Mouse (Mus musculus): ENCODE data around the gene Kidins220. TPM values are rescaled to one million over a fixed set of nuclear protein-coding genes. Genes with fewer than 3 reads are reported as not detected.

The Kidins220 gene
- total and polyA plus RNA-seq, 2 experiments from 2014 or later: 79.6 to 199 TPM

GRCm38 (mm10) chr12:24972371-24973350, 2.1 kb upstream of the Kidins220 start:
- TF ChIP-seq CTCF (IDR thresholded peaks at IDR 0.05; ENCODE audit: low read depth): no peak
- Histone ChIP-seq H3K27ac (no peak overlapping the region), H3K36me3 (ENCODE audit: insufficient read depth, low read length) (no peaks in the 10 kb centered on the region), H3K4me1 (ENCODE audit: insufficient read depth, low read length) (0 out of 2 replicates have a peak, but pooled peaks cover 5% of the 10 kb centered on the region), H3K9ac (replicated peaks; ENCODE audit: low read length) (no peak overlapping the region), H3K4me2 (ENCODE audit: low read depth, low read length) (no peak overlapping the region), H3K27me3 (ENCODE audit: insufficient read depth, low read length) (no peaks in the 10 kb centered on the region), H3K9me3 (ENCODE audit: low read length) (no peaks in the 10 kb centered on the region), H3K4me3 (ENCODE audit: low read length) (no peak overlapping the region)
- no peak for DNase-seq (ENCODE audit: low spot score)
- no peak for ATAC-seq
- 73% methylated on average over 8 of the region's 8 CpGs for WGBS

GRCm38 (mm10) chr12:24973586-24973985, 1.1 kb upstream of the Kidins220 start:
- Histone ChIP-seq H3K4me3 (ENCODE audit: low read length) (no peak overlapping the region), H3K9ac (replicated peaks; ENCODE audit: low read length) (no peak overlapping the region), H3K36me3 (ENCODE audit: insufficient read depth, low read length) (no peaks in the 10 kb centered on the region), H3K4me2 (ENCODE audit: low read depth, low read length) (no peak overlapping the region), H3K4me1 (ENCODE audit: insufficient read depth, low read length) (0 out of 2 replicates have a peak, but pooled peaks cover 6% of the 10 kb centered on the region), H3K9me3 (ENCODE audit: low read length) (no peaks in the 10 kb centered on the region), H3K27me3 (ENCODE audit: insufficient read depth, low read length) (no peaks in the 10 kb centered on the region), H3K27ac (no peak overlapping the region)
- WGBS: 85% methylated on average over 5 of the region's 5 CpGs
- no peak for DNase-seq (ENCODE audit: low spot score)
- ATAC-seq: no peak
- no peak for TF ChIP-seq CTCF (IDR thresholded peaks at IDR 0.05; ENCODE audit: low read depth)

- 0 out of 2 replicates have a peak, but pooled peaks cover 6% of the 10 kb centered on the region for H3K4me1 ChIP-seq (ENCODE audit: insufficient read depth, low read length)
- peak overlapping the region; percentile 86 for H3K9ac ChIP-seq (replicated peaks; ENCODE audit: low read length)
- WGBS: 0% methylated on average over 28 of the region's 31 CpGs
- peak; percentile 77 for TF ChIP-seq CTCF (IDR thresholded peaks at IDR 0.05; ENCODE audit: low read depth)
- no peaks in the 10 kb centered on the region for H3K27me3 ChIP-seq (ENCODE audit: insufficient read depth, low read length)
- no peaks in the 10 kb centered on the region for H3K36me3 ChIP-seq (ENCODE audit: insufficient read depth, low read length)
- H3K9me3 ChIP-seq (ENCODE audit: low read length): no peaks in the 10 kb centered on the region
- H3K4me2 ChIP-seq (ENCODE audit: low read depth, low read length): peak overlapping the region; percentile 58
- H3K27ac ChIP-seq: peak overlapping the region; percentile 95
- H3K4me3 ChIP-seq (ENCODE audit: low read length): peak overlapping the region; percentile 91
- peak; percentile 85; the same call in 1 of the 2 replicates for ATAC-seq
- peak; percentile 93 for DNase-seq (ENCODE audit: low spot score)
These were observed 499 bp downstream of the Kidins220 start for GRCm38 (mm10) chr12:24975115-24975733.

GRCm38 (mm10) chr12:24985226-24985625, 10.5 kb downstream of the Kidins220 start:
- ATAC-seq: no peak
- peaks cover 25% of the 10 kb centered on the region for H3K36me3 ChIP-seq (ENCODE audit: insufficient read depth, low read length)
- 87% methylated on average over 5 of the region's 5 CpGs for WGBS

GRCm38 (mm10) chr12:24995350-24995749, 20.6 kb downstream of the Kidins220 start:
- Histone ChIP-seq H3K4me2 (ENCODE audit: low read depth, low read length) (no peak overlapping the region), H3K27me3 (ENCODE audit: insufficient read depth, low read length) (no peaks in the 10 kb centered on the region), H3K36me3 (ENCODE audit: insufficient read depth, low read length) (peaks cover 74% of the 10 kb centered on the region), H3K27ac (no peak overlapping the region), H3K9me3 (ENCODE audit: low read length) (no peaks in the 10 kb centered on the region), H3K4me3 (ENCODE audit: low read length) (no peak overlapping the region), H3K4me1 (ENCODE audit: insufficient read depth, low read length) (no peaks in the 10 kb centered on the region), H3K9ac (replicated peaks; ENCODE audit: low read length) (no peak overlapping the region)
- no peak for ATAC-seq
- 83% methylated on average over 4 of the region's 4 CpGs for WGBS
- no peak for TF ChIP-seq CTCF (IDR thresholded peaks at IDR 0.05; ENCODE audit: low read depth)
- DNase-seq (ENCODE audit: low spot score): no peak

More at GRCm38 (mm10) chr12:24985226-24985625, 10.5 kb downstream of the Kidins220 start:
- H3K4me2 ChIP-seq (ENCODE audit: low read depth, low read length): no peak overlapping the region
- no peaks in the 10 kb centered on the region for H3K27me3 ChIP-seq (ENCODE audit: insufficient read depth, low read length)
- no peak for DNase-seq (ENCODE audit: low spot score)
- TF ChIP-seq CTCF (IDR thresholded peaks at IDR 0.05; ENCODE audit: low read depth): no peak
- no peak overlapping the region for H3K9ac ChIP-seq (replicated peaks; ENCODE audit: low read length)
- H3K27ac ChIP-seq: no peak overlapping the region
- no peaks in the 10 kb centered on the region for H3K4me1 ChIP-seq (ENCODE audit: insufficient read depth, low read length)
- no peaks in the 10 kb centered on the region for H3K9me3 ChIP-seq (ENCODE audit: low read length)
- H3K4me3 ChIP-seq (ENCODE audit: low read length): no peak overlapping the region

GRCm38 (mm10) chr12:25005350-25005749, 30.6 kb downstream of the Kidins220 start:
- no peak for ATAC-seq
- H3K27me3 ChIP-seq (ENCODE audit: insufficient read depth, low read length): no peaks in the 10 kb centered on the region
- H3K36me3 ChIP-seq (ENCODE audit: insufficient read depth, low read length): peaks cover 69% of the 10 kb centered on the region
- 79% methylated on average over 6 of the region's 6 CpGs for WGBS
- TF ChIP-seq CTCF (IDR thresholded peaks at IDR 0.05; ENCODE audit: low read depth): no peak
- H3K4me3 ChIP-seq (ENCODE audit: low read length): no peak overlapping the region
- no peaks in the 10 kb centered on the region for H3K4me1 ChIP-seq (ENCODE audit: insufficient read depth, low read length)
- H3K9ac ChIP-seq (replicated peaks; ENCODE audit: low read length): no peak overlapping the region
- H3K4me2 ChIP-seq (ENCODE audit: low read depth, low read length): no peak overlapping the region
- H3K27ac ChIP-seq: no peak overlapping the region
- H3K9me3 ChIP-seq (ENCODE audit: low read length): no peaks in the 10 kb centered on the region
- DNase-seq (ENCODE audit: low spot score): no peak

Data from hindbrain, postnatal 0 days (tissue).